Mouse (Mus musculus): ENCODE measurements around the gene Gapdhs. TPM values are rescaled to one million over a fixed set of nuclear protein-coding genes. Genes with fewer than 3 reads are reported as not detected.

Gene Gapdhs
- polyA plus RNA-seq, 1 experiment, result 0.05 TPM

GRCm38 (mm10) chr7:30776104-30776503 lies 32.6 kb upstream of the Gapdhs start:
- H3ac ChIP-seq (ENCODE audit: control insufficient read depth, insufficient read length), result no peak overlapping the region
- no peaks in the 10 kb centered on the region for H3K36me3 ChIP-seq (ENCODE audit: control insufficient read depth, insufficient read depth)
- H3K4me3 ChIP-seq, result no peak overlapping the region
- no peak overlapping the region for H3K4me2 ChIP-seq (ENCODE audit: low read depth)
- H3K27me3 ChIP-seq (ENCODE audit: control insufficient read depth, insufficient read depth, insufficient read length), result peaks cover 6% of the 10 kb centered on the region
- TF ChIP-seq USF1 (IDR thresholded peaks at IDR 0.05; ENCODE audit: low read depth) (no peak), POLR2A (IDR thresholded peaks at IDR 0.05; ENCODE audit: insufficient read length, low read depth) (no peak), MYOD1 (IDR thresholded peaks at IDR 0.05; ENCODE audit: control insufficient read depth in 1 of 3, insufficient read length in 2 of 3, low read depth in 2 of 3) (no peak), TCF3 (IDR thresholded peaks at IDR 0.05; ENCODE audit: insufficient read length, low read depth) (no peak), E2F4 (IDR thresholded peaks at IDR 0.05; ENCODE audit: insufficient read depth) (no peak), TCF12 (IDR thresholded peaks at IDR 0.05; ENCODE audit: insufficient read depth, poor library complexity, severe bottlenecking) (no peak), REST (IDR thresholded peaks at IDR 0.05; ENCODE audit: insufficient read depth, insufficient read length) (no peak), SRF (IDR thresholded peaks at IDR 0.05; ENCODE audit: control insufficient read depth, insufficient read length, low read depth) (no peak), POLR2AphosphoS2 (IDR thresholded peaks at IDR 0.05; ENCODE audit: insufficient read length, low read depth) (no peak), MYOG (IDR thresholded peaks at IDR 0.05; ENCODE audit: control insufficient read depth in 1 of 3, insufficient read depth in 1 of 3, insufficient read length in 2 of 3, low read depth in 2 of 3) (no peak), MAX (IDR thresholded peaks at IDR 0.05; ENCODE audit: low read depth) (no peak), CEBPB (IDR thresholded peaks at IDR 0.05; ENCODE audit: insufficient read depth, poor library complexity, severe bottlenecking) (no peak)
- no peaks in the 10 kb centered on the region for H3K79me2 ChIP-seq (ENCODE audit: control insufficient read depth, insufficient read depth)

- no peak overlapping the region for H3K4me3 ChIP-seq
- TF ChIP-seq E2F4 (IDR thresholded peaks at IDR 0.05; ENCODE audit: insufficient read depth), result no peak
- TF ChIP-seq TCF12 (IDR thresholded peaks at IDR 0.05; ENCODE audit: insufficient read depth, poor library complexity, severe bottlenecking), result no peak
- no peak for TF ChIP-seq REST (IDR thresholded peaks at IDR 0.05; ENCODE audit: insufficient read depth, insufficient read length)
- no peak for TF ChIP-seq USF1 (IDR thresholded peaks at IDR 0.05; ENCODE audit: low read depth)
- no peak for TF ChIP-seq POLR2A (IDR thresholded peaks at IDR 0.05; ENCODE audit: insufficient read length, low read depth)
- TF ChIP-seq MAX (IDR thresholded peaks at IDR 0.05; ENCODE audit: low read depth), result no peak
- TF ChIP-seq MYOG (IDR thresholded peaks at IDR 0.05; ENCODE audit: control insufficient read depth in 1 of 3, insufficient read depth in 1 of 3, insufficient read length in 2 of 3, low read depth in 2 of 3), result no peak
- no peak for TF ChIP-seq POLR2AphosphoS2 (IDR thresholded peaks at IDR 0.05; ENCODE audit: insufficient read length, low read depth)
- TF ChIP-seq MYOD1 (IDR thresholded peaks at IDR 0.05; ENCODE audit: control insufficient read depth in 1 of 3, insufficient read length in 2 of 3, low read depth in 2 of 3), result no peak
- no peak for TF ChIP-seq CEBPB (IDR thresholded peaks at IDR 0.05; ENCODE audit: insufficient read depth, poor library complexity, severe bottlenecking)
- no peak for TF ChIP-seq SRF (IDR thresholded peaks at IDR 0.05; ENCODE audit: control insufficient read depth, insufficient read length, low read depth)
- no peak for TF ChIP-seq TCF3 (IDR thresholded peaks at IDR 0.05; ENCODE audit: insufficient read length, low read depth)
- H3K27me3 ChIP-seq (ENCODE audit: control insufficient read depth, insufficient read depth, insufficient read length), result peaks cover 13% of the 10 kb centered on the region
- H3K36me3 ChIP-seq (ENCODE audit: control insufficient read depth, insufficient read depth), result no peaks in the 10 kb centered on the region
- no peak overlapping the region for H3ac ChIP-seq (ENCODE audit: control insufficient read depth, insufficient read length)
- H3K4me2 ChIP-seq (ENCODE audit: low read depth), result no peak overlapping the region
- no peaks in the 10 kb centered on the region for H3K79me2 ChIP-seq (ENCODE audit: control insufficient read depth, insufficient read depth)
Observed at GRCm38 (mm10) chr7:30769236-30769635, 25.8 kb upstream of the Gapdhs start.

GRCm38 (mm10) chr7:30766408-30766807 lies 22.9 kb upstream of the Gapdhs start:
- Histone ChIP-seq H3K27me3 (ENCODE audit: control insufficient read depth, insufficient read depth, insufficient read length) (peaks cover 31% of the 10 kb centered on the region), H3K79me2 (ENCODE audit: control insufficient read depth, insufficient read depth) (no peaks in the 10 kb centered on the region), H3ac (ENCODE audit: control insufficient read depth, insufficient read length) (no peak overlapping the region), H3K36me3 (ENCODE audit: control insufficient read depth, insufficient read depth) (no peaks in the 10 kb centered on the region), H3K4me3 (no peak overlapping the region), H3K4me2 (ENCODE audit: low read depth) (no peak overlapping the region)
- TF ChIP-seq MYOD1 (IDR thresholded peaks at IDR 0.05; ENCODE audit: control insufficient read depth in 1 of 3, insufficient read length in 2 of 3, low read depth in 2 of 3) (no peak), E2F4 (IDR thresholded peaks at IDR 0.05; ENCODE audit: insufficient read depth) (no peak), MYOG (IDR thresholded peaks at IDR 0.05; ENCODE audit: control insufficient read depth in 1 of 3, insufficient read depth in 1 of 3, insufficient read length in 2 of 3, low read depth in 2 of 3) (no peak), SRF (IDR thresholded peaks at IDR 0.05; ENCODE audit: control insufficient read depth, insufficient read length, low read depth) (no peak), MAX (IDR thresholded peaks at IDR 0.05; ENCODE audit: low read depth) (no peak), TCF12 (IDR thresholded peaks at IDR 0.05; ENCODE audit: insufficient read depth, poor library complexity, severe bottlenecking) (no peak), POLR2AphosphoS2 (IDR thresholded peaks at IDR 0.05; ENCODE audit: insufficient read length, low read depth) (no peak), TCF3 (IDR thresholded peaks at IDR 0.05; ENCODE audit: insufficient read length, low read depth) (no peak), REST (IDR thresholded peaks at IDR 0.05; ENCODE audit: insufficient read depth, insufficient read length) (no peak), USF1 (IDR thresholded peaks at IDR 0.05; ENCODE audit: low read depth) (no peak), CEBPB (IDR thresholded peaks at IDR 0.05; ENCODE audit: insufficient read depth, poor library complexity, severe bottlenecking) (no peak), POLR2A (IDR thresholded peaks at IDR 0.05; ENCODE audit: insufficient read length, low read depth) (no peak)

- no peak for TF ChIP-seq USF1 (IDR thresholded peaks at IDR 0.05; ENCODE audit: low read depth)
- TF ChIP-seq TCF3 (IDR thresholded peaks at IDR 0.05; ENCODE audit: insufficient read length, low read depth), result no peak
- no peak for TF ChIP-seq CEBPB (IDR thresholded peaks at IDR 0.05; ENCODE audit: insufficient read depth, poor library complexity, severe bottlenecking)
- no peak for TF ChIP-seq REST (IDR thresholded peaks at IDR 0.05; ENCODE audit: insufficient read depth, insufficient read length)
- TF ChIP-seq E2F4 (IDR thresholded peaks at IDR 0.05; ENCODE audit: insufficient read depth), result no peak
- no peak for TF ChIP-seq TCF12 (IDR thresholded peaks at IDR 0.05; ENCODE audit: insufficient read depth, poor library complexity, severe bottlenecking)
- TF ChIP-seq SRF (IDR thresholded peaks at IDR 0.05; ENCODE audit: control insufficient read depth, insufficient read length, low read depth), result no peak
- no peak for TF ChIP-seq POLR2AphosphoS2 (IDR thresholded peaks at IDR 0.05; ENCODE audit: insufficient read length, low read depth)
- TF ChIP-seq MYOD1 (IDR thresholded peaks at IDR 0.05; ENCODE audit: control insufficient read depth in 1 of 3, insufficient read length in 2 of 3, low read depth in 2 of 3), result no peak
- H3ac ChIP-seq (ENCODE audit: control insufficient read depth, insufficient read length), result no peak overlapping the region
- no peaks in the 10 kb centered on the region for H3K36me3 ChIP-seq (ENCODE audit: control insufficient read depth, insufficient read depth)
- peaks cover 31% of the 10 kb centered on the region for H3K27me3 ChIP-seq (ENCODE audit: control insufficient read depth, insufficient read depth, insufficient read length)
- no peak overlapping the region for H3K4me2 ChIP-seq (ENCODE audit: low read depth)
- no peaks in the 10 kb centered on the region for H3K79me2 ChIP-seq (ENCODE audit: control insufficient read depth, insufficient read depth)
- H3K4me3 ChIP-seq, result no peak overlapping the region
Observed at GRCm38 (mm10) chr7:30765173-30765572, 21.7 kb upstream of the Gapdhs start.
